Mouse (Mus musculus) layer of hippocampus, adult 6 months (tissue): ENCODE data around the gene Gigyf2. TPM values are rescaled to one million over a fixed set of nuclear protein-coding genes. Genes with fewer than 3 reads are reported as not detected.

Source experiments
- long read RNA-seq, 2 experiments: library from polyadenylated mRNA; unstranded; transcript quantifications; one replicate each; pipeline ENCODE4 v2.0.0; 2019 to 2020
- polyA plus RNA-seq: library from polyadenylated mRNA; unstranded; fragments of <200 nt; fragmentation: Nextera tagmentation; gene quantifications from 2 replicates; pipeline ENCODE4 v1.2.3, GENCODE M21; 2021

Gigyf2 gene
- polyA plus RNA-seq: 18.2 and 42.6 TPM in 2 replicates
- long read RNA-seq, experiment 1, transcript Gigyf2-222 (4 exons, 995 nt): major isoform, 10 of 48 reads
- long read RNA-seq, experiment 1, transcript Gigyf2-219 (4 exons, 3,015 nt): minor isoform, 9 of 48 reads
- long read RNA-seq, experiment 1, partial matches to known transcripts: 19 of 48 reads
- long read RNA-seq, experiment 1, other reads (novel, unspliced or antisense): 10 of 48 reads
- long read RNA-seq, experiment 2, full-length matches to known transcripts: 53 of 126 reads
- long read RNA-seq, experiment 2, partial matches to known transcripts: 45 of 126 reads
- long read RNA-seq, experiment 2, other reads (novel, unspliced or antisense): 28 of 126 reads

GRCm38 (mm10) chr1:87326742-87327163, at the start of gene Gigyf2:
Gene Gigyf2 (plus strand): TSS chr1:87326998.

DNA sequence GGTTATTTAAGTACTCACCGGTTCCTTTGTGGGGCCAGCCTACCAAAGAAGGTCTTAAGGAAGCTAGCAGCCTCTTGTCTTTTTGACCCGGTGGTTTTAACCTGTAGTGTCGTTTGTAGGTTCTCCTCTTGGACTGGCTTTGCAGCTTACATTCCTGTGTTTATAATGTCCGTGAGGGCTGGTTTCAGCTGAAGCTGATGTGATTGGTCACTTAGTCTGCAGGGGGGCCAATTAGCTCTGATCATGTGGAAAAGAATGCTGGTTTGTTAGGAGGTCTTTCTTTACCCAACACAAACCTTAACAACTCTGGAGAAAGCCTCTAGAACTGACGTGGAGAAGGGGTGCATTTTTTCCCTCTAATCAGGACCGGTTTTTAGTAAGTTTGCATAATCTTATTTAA, 67.8 kb downstream of the Gigyf2 start, which contains the start of gene Kcnj13:
Gene Kcnj13 (minus strand): TSS at position 136 of the 400 bp plus-strand sequence.

DNA sequence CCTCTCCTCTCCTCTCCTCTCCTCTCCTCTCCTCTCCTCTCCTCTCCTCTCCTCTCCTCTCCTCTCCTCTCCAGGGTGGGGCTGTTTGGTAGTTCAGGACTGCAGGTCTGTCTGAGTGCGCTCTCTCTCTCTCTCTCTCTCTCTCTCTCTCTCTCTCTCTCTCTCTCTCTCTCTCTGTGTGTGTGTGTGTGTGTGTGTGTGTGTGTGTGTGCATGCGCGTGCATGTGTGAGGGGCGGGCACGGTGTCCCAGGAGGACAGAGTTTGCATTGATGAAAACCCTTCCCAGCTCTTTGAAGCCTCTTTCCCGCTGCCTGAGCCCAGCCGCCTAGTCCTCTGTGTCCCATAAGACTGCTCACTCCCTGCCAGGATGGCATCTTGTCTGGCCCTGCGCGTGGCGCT, 143.2 kb downstream of the Gigyf2 start, which contains the start of gene Snorc:
Gene Snorc (plus strand): TSS at position 301 of the 400 bp plus-strand sequence.

Other genes starting within 250 kb of the Gigyf2 start
- not detected in 2 replicates for gene Alppl2, start 237.1 kb upstream of the Gigyf2 start, polyA plus RNA-seq
- not detected in 2 replicates for gene Alpi, start 225.4 kb upstream of the Gigyf2 start, polyA plus RNA-seq
- gene Akp3, start 202.0 kb upstream of the Gigyf2 start, polyA plus RNA-seq: not detected in 2 replicates
- 7.9 and 10.0 TPM in 2 replicates for gene Ecel1, start 170.5 kb upstream of the Gigyf2 start, polyA plus RNA-seq
- gene Prss56, start 143.7 kb upstream of the Gigyf2 start, polyA plus RNA-seq: 0.08 TPM in 1 of 2 replicates, not detected in the other
- gene Chrnd, start 136.4 kb upstream of the Gigyf2 start, polyA plus RNA-seq: not detected in 2 replicates
- gene Chrng, start 122.3 kb upstream of the Gigyf2 start, polyA plus RNA-seq: not detected in 2 replicates
- gene Eif4e2, start 113.1 kb upstream of the Gigyf2 start, polyA plus RNA-seq: 32.6 and 33.8 TPM in 2 replicates
- gene Efhd1, start 62.6 kb upstream of the Gigyf2 start, polyA plus RNA-seq: 22.4 and 24.2 TPM in 2 replicates
- gene Kcnj13, start 67.7 kb downstream of the Gigyf2 start, polyA plus RNA-seq: 4.6 and 199 TPM in 2 replicates
- gene Snorc, start 143.3 kb downstream of the Gigyf2 start, polyA plus RNA-seq: 0.58 and 0.84 TPM in 2 replicates
- gene Neu2, start 182.9 kb downstream of the Gigyf2 start, polyA plus RNA-seq: 1.2 and 1.6 TPM in 2 replicates
- 80.8 and 88.6 TPM in 2 replicates for gene Ngef, start 246.9 kb downstream of the Gigyf2 start, polyA plus RNA-seq